Mouse (Mus musculus) intestine, embryonic 14.5 days (tissue): ENCODE results near the gene Pah. TPM values are rescaled to one million over a fixed set of nuclear protein-coding genes. Genes with fewer than 3 reads are reported as not detected.
A peak's percentile ranks its signal among the peaks of the same experiment; 100 is the strongest.

Experiments used
- ATAC-seq: fragments of 200-750 bp; cut with Nextera tagmentation; replicated peaks from 2 replicates; pipeline ENCODE4 v1.8.0; 2017; ENCODE audit warnings: low read depth, moderate number of reproducible peaks, moderate TSS enrichment, moderate library complexity; ENCODE audit not compliant: low FRiP score, low TSS enrichment
- DNase-seq: peaks from one replicate; pipeline ENCODE4 v3.0.0-alpha.2; 2018; ENCODE audit warnings: low spot score
- H3K27ac ChIP-seq: fragments of 300-500 bp; sonication (generic); 2 replicates; pipeline ENCODE4 v1.5.1; 2014; ENCODE audit warnings: low read depth, mild to moderate bottlenecking, control low read depth
- H3K27me3 ChIP-seq: fragments of 300-500 bp; sonication (generic); replicated peaks from 2 replicates; pipeline ENCODE4 v1.6.1; 2014; ENCODE audit warnings: low read length, control low read depth; ENCODE audit not compliant: control insufficient read depth, insufficient read depth
- H3K36me3 ChIP-seq: fragments of 300-500 bp; sonication (generic); 2 replicates; pipeline ENCODE4 v1.6.1; 2014; ENCODE audit warnings: low read length, control low read depth; ENCODE audit not compliant: control insufficient read depth, insufficient read depth
- H3K4me1 ChIP-seq: fragments of 300-500 bp; sonication (generic); replicated peaks from 2 replicates; pipeline ENCODE4 v1.6.1; 2014; ENCODE audit warnings: low read length, control low read depth, mixed read lengths; ENCODE audit not compliant: control insufficient read depth, insufficient read depth
- H3K4me2 ChIP-seq: fragments of 300-500 bp; sonication (generic); 2 replicates; pipeline ENCODE4 v1.6.1; 2014; ENCODE audit warnings: low read length
- H3K4me3 ChIP-seq: fragments of 300-500 bp; sonication (generic); 2 replicates; pipeline ENCODE4 v1.5.1; 2014; ENCODE audit warnings: low read depth, low read length, control low read depth, mixed read lengths
- H3K9ac ChIP-seq: fragments of 300-500 bp; sonication (generic); 2 replicates; pipeline ENCODE4 v1.6.1; 2014; ENCODE audit warnings: mild to moderate bottlenecking, low read length
- H3K9me3 ChIP-seq: fragments of 300-500 bp; sonication (generic); 2 replicates; pipeline ENCODE4 v1.6.1; 2016; ENCODE audit warnings: low read length, control low read depth; ENCODE audit not compliant: control insufficient read depth
- WGBS: fragments of 180-500 bp; shearing (Covaris S2); extraction: QIAGEN DNeasy Blood & Tissue Kit; methylation state at CpG from one replicate; pipeline ENCODE4 v1.1.7; 2014; 5-methylcytosine and 5-hydroxymethylcytosine counted together
- polyA plus RNA-seq: library from polyadenylated mRNA; unstranded; fragments of >200 nt; fragmentation: Nextera tagmentation; extraction: Ambion mirVana; gene quantifications from 2 replicates; pipeline ENCODE4 v1.2.1, GENCODE M21; 2014

The Pah gene
- polyA plus RNA-seq, 1 experiment from 2014 or later, result 0.87 TPM

GRCm38 (mm10) chr10:87593916-87594315 is 72.3 kb downstream of the Pah start:
- 43% methylated on average over 2 of the region's 2 CpGs for WGBS

GRCm38 (mm10) chr10:87596361-87597074 is 74.9 kb downstream of the Pah start:
- WGBS, result 31% methylated on average over 5 of the region's 5 CpGs
- peak; percentile 71 for DNase-seq
- no peaks in the 10 kb centered on the region for H3K9me3 ChIP-seq

More at GRCm38 (mm10) chr10:87593916-87594315, 72.3 kb downstream of the Pah start:
- DNase-seq (no peak), ATAC-seq (no peak)
- Histone ChIP-seq H3K4me3 (no peak overlapping the region), H3K27ac (no peak overlapping the region), H3K4me2 (no peak overlapping the region), H3K9ac (no peak overlapping the region), H3K36me3 (no peaks in the 10 kb centered on the region), H3K27me3 (no peaks in the 10 kb centered on the region), H3K9me3 (no peaks in the 10 kb centered on the region), H3K4me1 (no peaks in the 10 kb centered on the region)

GRCm38 (mm10) chr10:87597075-87597677 is 75.6 kb downstream of the Pah start:
- 63% methylated on average over 9 of the region's 9 CpGs for WGBS
- H3K27ac ChIP-seq, result no peak overlapping the region
- DNase-seq (no peak), ATAC-seq (no peak)
- no peak overlapping the region for H3K9ac ChIP-seq
- H3K36me3 ChIP-seq, result no peaks in the 10 kb centered on the region
- no peaks in the 10 kb centered on the region for H3K27me3 ChIP-seq
- no peak overlapping the region for H3K4me3 ChIP-seq
- H3K4me2 ChIP-seq, result no peak overlapping the region
- no peaks in the 10 kb centered on the region for H3K9me3 ChIP-seq
- no peaks in the 10 kb centered on the region for H3K4me1 ChIP-seq

More at GRCm38 (mm10) chr10:87596361-87597074, 74.9 kb downstream of the Pah start:
- Histone ChIP-seq H3K4me2 (no peak overlapping the region), H3K27me3 (no peaks in the 10 kb centered on the region), H3K36me3 (no peaks in the 10 kb centered on the region), H3K4me1 (no peaks in the 10 kb centered on the region), H3K27ac (no peak overlapping the region), H3K9ac (no peak overlapping the region), H3K4me3 (no peak overlapping the region)
- no peak for ATAC-seq

GRCm38 (mm10) chr10:87602151-87602550 is 80.6 kb downstream of the Pah start:
- Histone ChIP-seq H3K4me1 (no peaks in the 10 kb centered on the region), H3K27me3 (no peaks in the 10 kb centered on the region), H3K27ac (no peak overlapping the region), H3K36me3 (no peaks in the 10 kb centered on the region), H3K9ac (no peak overlapping the region), H3K9me3 (no peaks in the 10 kb centered on the region), H3K4me2 (no peak overlapping the region), H3K4me3 (no peak overlapping the region)
- 73% methylated on average over 1 of the region's 1 CpGs for WGBS
- ATAC-seq (no peak), DNase-seq (no peak)

GRCm38 (mm10) chr10:87625196-87625595 is 103.6 kb downstream of the Pah start:
- no peak overlapping the region for H3K27ac ChIP-seq
- ATAC-seq, result no peak
- 80% methylated on average over 1 of the region's 1 CpGs for WGBS
- H3K4me1 ChIP-seq, result no peaks in the 10 kb centered on the region
- no peak for DNase-seq
- H3K4me3 ChIP-seq, result no peak overlapping the region
- H3K36me3 ChIP-seq, result no peaks in the 10 kb centered on the region
- no peak overlapping the region for H3K9ac ChIP-seq
- no peaks in the 10 kb centered on the region for H3K27me3 ChIP-seq
- H3K9me3 ChIP-seq, result no peaks in the 10 kb centered on the region
- H3K4me2 ChIP-seq, result no peak overlapping the region

Other genes starting within 250 kb of the Pah start
- 18.9 and 20.1 TPM in 2 replicates for gene Ascl1, start 28.1 kb upstream of the Pah start, polyA plus RNA-seq